Mouse (Mus musculus): ENCODE data around the gene Wdr3.

DNA sequence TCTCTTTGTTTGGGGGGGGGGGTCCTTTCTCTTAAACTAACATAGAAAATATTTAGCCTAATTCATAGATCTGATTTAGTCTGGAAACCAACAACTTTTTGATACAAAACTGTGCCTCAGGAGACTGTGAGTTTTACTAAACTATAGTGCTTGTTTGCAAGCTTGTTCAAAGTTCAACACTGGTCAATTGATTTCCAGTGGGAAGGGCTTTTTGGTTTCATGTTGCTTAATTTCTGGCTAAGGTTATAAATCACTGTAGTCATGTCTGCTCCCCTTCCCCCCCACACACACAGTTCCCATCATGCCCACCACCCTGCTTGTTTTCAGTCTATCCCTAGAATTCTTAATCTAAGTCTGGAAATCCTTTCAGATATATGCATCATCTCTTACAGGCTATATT lies 2.8 kb upstream of the Wdr3 start:
- TF ChIP-seq POLR2A (IDR thresholded peaks at IDR 0.05; ENCODE audit: insufficient read length, low read depth) (no peak), E2F4 (IDR thresholded peaks at IDR 0.05; ENCODE audit: insufficient read depth) (no peak), MAX (IDR thresholded peaks at IDR 0.05; ENCODE audit: low read depth) (no peak)

Measured in myocyte (in vitro differentiated cells).